Mouse (Mus musculus) stomach, embryonic 15.5 days (tissue): ENCODE results near the gene Nrp1. TPM values are rescaled to one million over a fixed set of nuclear protein-coding genes. Genes with fewer than 3 reads are reported as not detected.

Experiments used
- ATAC-seq: fragments of 200-750 bp; cut with Nextera tagmentation; 2 replicates; pipeline ENCODE4 v1.8.0; 2017; ENCODE audit warnings: low read depth, moderate number of reproducible peaks, moderate TSS enrichment; ENCODE audit not compliant: insufficient read depth, low FRiP score
- H3K27ac ChIP-seq: fragments of 300-500 bp; sonication (generic); 2 replicates; pipeline ENCODE4 v1.5.1; 2015; ENCODE audit warnings: mild to moderate bottlenecking, inconsistent platforms
- H3K27me3 ChIP-seq: fragments of 300-500 bp; sonication (generic); replicated peaks from 2 replicates; pipeline ENCODE4 v1.6.1; 2015; ENCODE audit warnings: inconsistent platforms
- H3K36me3 ChIP-seq: fragments of 300-500 bp; sonication (generic); 2 replicates; pipeline ENCODE4 v1.6.1; 2015; ENCODE audit warnings: inconsistent platforms
- H3K4me1 ChIP-seq: fragments of 300-500 bp; sonication (generic); 2 replicates; pipeline ENCODE4 v1.6.1; 2015; ENCODE audit warnings: inconsistent platforms
- H3K4me2 ChIP-seq: fragments of 300-500 bp; sonication (generic); 2 replicates; pipeline ENCODE4 v1.6.1; 2015; ENCODE audit warnings: mild to moderate bottlenecking, inconsistent platforms
- H3K4me3 ChIP-seq: fragments of 300-500 bp; sonication (generic); replicated peaks from 2 replicates; pipeline ENCODE4 v1.5.1; 2015; ENCODE audit warnings: inconsistent platforms
- H3K9ac ChIP-seq: fragments of 300-500 bp; sonication (generic); 2 replicates; pipeline ENCODE4 v1.6.1; 2015; ENCODE audit warnings: inconsistent platforms
- H3K9me3 ChIP-seq: fragments of 300-500 bp; sonication (generic); 2 replicates; pipeline ENCODE4 v1.6.1; 2016; ENCODE audit warnings: inconsistent platforms
- WGBS: fragments of 180-500 bp; shearing (Covaris S2); methylation state at CpG from one replicate; pipeline ENCODE4 v1.1.7; 2015; 5-methylcytosine and 5-hydroxymethylcytosine counted together
- polyA plus RNA-seq: library from polyadenylated mRNA; unstranded; fragments of >200 nt; fragmentation: Nextera tagmentation; extraction: Ambion mirVana; gene quantifications from 2 replicates; pipeline ENCODE4 v1.2.1, GENCODE M21; 2015

The Nrp1 gene
- polyA plus RNA-seq, 1 experiment from 2014 or later, result 62.7 TPM

GRCm38 (mm10) chr8:128473456-128474239, 115.2 kb downstream of the Nrp1 start:
- Histone ChIP-seq H3K9ac (no peak overlapping the region), H3K9me3 (no peaks in the 10 kb centered on the region), H3K27ac (no peak overlapping the region), H3K4me2 (no peak overlapping the region), H3K36me3 (peaks cover 7% of the 10 kb centered on the region; the same call in 1 of the 2 replicates), H3K4me3 (no peak overlapping the region), H3K27me3 (no peaks in the 10 kb centered on the region), H3K4me1 (no peaks in the 10 kb centered on the region)
- 63% methylated on average over 5 of the region's 5 CpGs for WGBS
- ATAC-seq, result peak; percentile 54

DNA sequence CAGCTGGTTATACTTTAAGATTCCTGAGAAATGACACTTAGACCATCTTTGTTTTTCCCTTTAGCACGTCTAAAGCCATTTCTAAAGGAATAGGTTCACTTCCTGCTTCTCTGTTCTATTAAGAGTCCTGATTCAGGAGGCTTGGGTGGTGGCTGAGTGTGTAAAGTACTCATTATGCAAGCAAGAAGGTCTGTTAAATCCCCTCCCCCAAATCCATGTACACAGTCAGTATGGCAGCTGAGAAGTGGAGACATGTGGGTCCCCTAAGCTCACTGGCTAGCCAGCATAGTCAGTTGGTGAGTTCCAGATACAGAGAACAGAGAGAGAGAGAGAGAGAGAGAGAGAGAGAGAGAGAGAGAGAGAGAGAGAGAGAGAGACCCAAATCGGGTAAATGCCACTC, 116.2 kb downstream of the Nrp1 start:
- Histone ChIP-seq H3K27me3 (no peaks in the 10 kb centered on the region), H3K4me2 (no peak overlapping the region), H3K27ac (no peak overlapping the region), H3K4me3 (no peak overlapping the region), H3K4me1 (no peaks in the 10 kb centered on the region), H3K36me3 (no peaks in the 10 kb centered on the region), H3K9ac (no peak overlapping the region), H3K9me3 (no peaks in the 10 kb centered on the region)
- no peak for ATAC-seq
- WGBS, result 41% methylated on average over 2 of the region's 2 CpGs

GRCm38 (mm10) chr8:128476206-128476605, 117.8 kb downstream of the Nrp1 start:
- Histone ChIP-seq H3K4me2 (no peak overlapping the region), H3K4me3 (no peak overlapping the region), H3K27me3 (no peaks in the 10 kb centered on the region), H3K27ac (no peak overlapping the region), H3K9me3 (no peaks in the 10 kb centered on the region), H3K36me3 (no peaks in the 10 kb centered on the region), H3K9ac (no peak overlapping the region), H3K4me1 (no peaks in the 10 kb centered on the region)
- ATAC-seq, result no peak
- WGBS, result 88% methylated on average over 1 of the region's 1 CpGs

DNA sequence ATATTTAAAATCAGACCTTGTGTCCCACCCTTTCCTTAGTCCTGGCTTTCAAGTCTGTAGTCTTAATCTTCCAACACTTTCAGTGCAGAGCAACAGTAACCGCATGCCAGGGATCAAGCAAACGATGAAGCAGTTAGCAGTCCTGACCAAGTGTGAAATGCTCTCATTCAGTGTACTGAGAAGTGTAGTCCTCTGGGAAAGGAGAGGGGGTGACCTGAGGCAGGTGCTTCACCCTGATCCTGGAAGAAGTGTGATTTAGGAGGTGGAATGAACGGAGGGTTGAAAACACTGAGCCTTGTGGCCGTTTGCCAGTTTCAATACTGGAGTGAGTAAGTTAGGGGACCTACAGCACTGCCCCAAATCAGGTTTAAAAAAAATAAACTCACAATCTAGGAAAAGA, 119.6 kb downstream of the Nrp1 start:
- Histone ChIP-seq H3K4me1 (no peaks in the 10 kb centered on the region), H3K9me3 (no peaks in the 10 kb centered on the region), H3K27me3 (no peaks in the 10 kb centered on the region), H3K4me3 (no peak overlapping the region), H3K27ac (no peak overlapping the region; the same call in 1 of the 2 replicates), H3K4me2 (no peak overlapping the region), H3K36me3 (no peaks in the 10 kb centered on the region), H3K9ac (no peak overlapping the region)
- WGBS, result 74% methylated on average over 4 of the region's 4 CpGs
- ATAC-seq, result no peak

- Histone ChIP-seq H3K4me3 (no peak overlapping the region), H3K27ac (peak overlapping the region; percentile 32; the same call in 1 of the 2 replicates), H3K4me1 (no peaks in the 10 kb centered on the region), H3K27me3 (no peaks in the 10 kb centered on the region), H3K9me3 (no peaks in the 10 kb centered on the region), H3K4me2 (no peak overlapping the region), H3K9ac (no peak overlapping the region), H3K36me3 (no peaks in the 10 kb centered on the region)
- ATAC-seq, result no peak; the same call in 1 of the 2 replicates
- 53% methylated on average over 5 of the region's 5 CpGs for WGBS
Measured at GRCm38 (mm10) chr8:128479309-128480013, 121.1 kb downstream of the Nrp1 start.

DNA sequence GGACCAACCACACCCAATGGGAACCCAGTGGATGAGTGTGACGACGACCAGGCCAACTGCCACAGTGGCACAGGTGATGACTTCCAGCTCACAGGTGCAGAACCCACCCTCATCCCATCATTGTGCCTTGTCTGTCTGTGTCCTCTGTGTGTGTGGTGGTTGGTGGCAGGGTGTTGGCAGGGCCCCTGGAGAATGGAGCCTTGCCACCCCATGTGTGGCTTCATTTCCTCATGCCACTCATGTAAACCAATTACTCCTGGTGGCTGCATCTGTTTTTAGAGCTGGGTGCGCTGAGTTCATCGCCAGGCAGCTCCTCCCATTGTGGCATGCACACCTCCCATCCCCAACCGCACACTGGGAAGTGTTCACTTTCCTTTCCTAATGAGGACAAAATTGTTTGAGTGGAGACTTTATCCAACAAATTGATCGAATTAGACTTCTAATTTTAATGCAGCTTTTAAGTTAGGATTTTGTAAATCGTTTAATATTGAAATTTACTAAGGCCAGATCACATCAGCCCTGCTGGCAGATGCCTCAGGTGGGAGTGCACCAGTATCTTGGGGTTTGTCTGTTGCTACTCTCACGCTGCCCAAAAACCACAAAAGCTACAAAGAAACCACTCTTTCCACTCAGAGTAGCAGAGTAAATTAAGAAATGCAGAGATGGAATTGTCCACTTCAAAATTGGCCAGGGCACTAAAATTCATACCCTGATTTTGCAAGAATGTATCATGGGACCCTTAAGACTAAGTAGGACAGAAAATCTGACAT, 122.7 kb downstream of the Nrp1 start:
- WGBS, result 79% methylated on average over 8 of the region's 8 CpGs
- ATAC-seq, result no peak
- Histone ChIP-seq H3K4me3 (no peak overlapping the region), H3K4me1 (no peaks in the 10 kb centered on the region), H3K9ac (no peak overlapping the region), H3K27me3 (no peaks in the 10 kb centered on the region), H3K4me2 (no peak overlapping the region), H3K36me3 (no peaks in the 10 kb centered on the region), H3K9me3 (no peaks in the 10 kb centered on the region), H3K27ac (no peak overlapping the region)

GRCm38 (mm10) chr8:128483344-128483743, 124.9 kb downstream of the Nrp1 start:
- Histone ChIP-seq H3K4me3 (no peak overlapping the region), H3K36me3 (no peaks in the 10 kb centered on the region), H3K27ac (no peak overlapping the region), H3K9me3 (no peaks in the 10 kb centered on the region), H3K4me1 (peaks cover 3% of the 10 kb centered on the region; the same call in 1 of the 2 replicates), H3K4me2 (no peak overlapping the region), H3K9ac (no peak overlapping the region), H3K27me3 (no peaks in the 10 kb centered on the region)
- WGBS, result 72% methylated on average over 3 of the region's 3 CpGs
- ATAC-seq, result no peak

DNA sequence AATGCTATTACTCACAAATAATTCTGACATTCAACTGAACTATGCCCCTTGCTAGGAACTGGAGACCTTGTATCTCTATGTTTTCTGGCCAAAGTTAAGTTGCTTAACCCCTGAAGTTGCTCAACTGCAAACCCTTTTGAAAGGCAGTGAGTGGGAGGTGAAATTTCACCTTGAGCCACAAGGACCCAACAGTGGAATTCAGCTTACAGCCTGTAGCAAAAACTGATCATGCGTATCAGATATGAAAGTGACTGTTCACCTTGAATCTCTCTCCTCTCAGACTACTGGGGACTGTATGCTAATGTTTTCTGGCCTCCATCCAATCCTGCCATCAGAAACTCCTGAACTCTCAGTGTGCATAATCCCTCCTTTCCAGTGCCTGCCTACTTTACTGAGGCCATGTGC, 126.3 kb downstream of the Nrp1 start:
- H3K4me3 ChIP-seq, result no peak overlapping the region
- peaks cover 8% of the 10 kb centered on the region; the same call in 1 of the 2 replicates for H3K4me1 ChIP-seq
- H3K4me2 ChIP-seq, result no peak overlapping the region
- H3K9ac ChIP-seq, result no peak overlapping the region
- peak; percentile 53; the same call in 1 of the 2 replicates for ATAC-seq
- 81% methylated on average over 1 of the region's 1 CpGs for WGBS
- no peaks in the 10 kb centered on the region for H3K27me3 ChIP-seq
- no peaks in the 10 kb centered on the region for H3K36me3 ChIP-seq
- 0 out of 2 replicates have a peak overlapping the region, but pooled peaks have one; percentile 3 for H3K27ac ChIP-seq
- no peaks in the 10 kb centered on the region for H3K9me3 ChIP-seq

DNA sequence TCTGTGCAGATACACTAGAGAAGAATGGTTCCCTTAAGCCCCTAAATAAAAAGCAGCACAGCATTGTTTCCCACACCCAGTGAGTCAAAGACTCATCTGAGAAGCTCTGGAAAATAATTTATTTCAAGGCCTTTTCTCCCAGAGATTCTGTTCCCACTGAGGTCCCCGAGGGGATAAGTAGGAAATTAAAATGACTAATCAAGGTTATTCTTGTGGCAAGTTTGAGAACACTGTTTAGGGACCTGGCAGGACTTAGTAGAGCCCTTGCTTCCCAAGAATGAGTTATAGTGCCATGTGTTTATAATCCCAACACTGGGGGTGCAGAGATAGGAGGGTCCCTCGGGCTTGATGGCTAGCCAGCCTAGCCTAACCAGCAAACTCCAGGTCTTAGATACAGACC, 127.6 kb downstream of the Nrp1 start:
- no peak overlapping the region for H3K27ac ChIP-seq
- H3K4me2 ChIP-seq, result no peak overlapping the region
- H3K9ac ChIP-seq, result no peak overlapping the region
- no peak for ATAC-seq
- no peaks in the 10 kb centered on the region for H3K27me3 ChIP-seq
- H3K4me1 ChIP-seq, result peaks cover 8% of the 10 kb centered on the region; the same call in 1 of the 2 replicates
- 69% methylated on average over 2 of the region's 2 CpGs for WGBS
- H3K36me3 ChIP-seq, result no peaks in the 10 kb centered on the region
- no peaks in the 10 kb centered on the region for H3K9me3 ChIP-seq
- H3K4me3 ChIP-seq, result no peak overlapping the region

DNA sequence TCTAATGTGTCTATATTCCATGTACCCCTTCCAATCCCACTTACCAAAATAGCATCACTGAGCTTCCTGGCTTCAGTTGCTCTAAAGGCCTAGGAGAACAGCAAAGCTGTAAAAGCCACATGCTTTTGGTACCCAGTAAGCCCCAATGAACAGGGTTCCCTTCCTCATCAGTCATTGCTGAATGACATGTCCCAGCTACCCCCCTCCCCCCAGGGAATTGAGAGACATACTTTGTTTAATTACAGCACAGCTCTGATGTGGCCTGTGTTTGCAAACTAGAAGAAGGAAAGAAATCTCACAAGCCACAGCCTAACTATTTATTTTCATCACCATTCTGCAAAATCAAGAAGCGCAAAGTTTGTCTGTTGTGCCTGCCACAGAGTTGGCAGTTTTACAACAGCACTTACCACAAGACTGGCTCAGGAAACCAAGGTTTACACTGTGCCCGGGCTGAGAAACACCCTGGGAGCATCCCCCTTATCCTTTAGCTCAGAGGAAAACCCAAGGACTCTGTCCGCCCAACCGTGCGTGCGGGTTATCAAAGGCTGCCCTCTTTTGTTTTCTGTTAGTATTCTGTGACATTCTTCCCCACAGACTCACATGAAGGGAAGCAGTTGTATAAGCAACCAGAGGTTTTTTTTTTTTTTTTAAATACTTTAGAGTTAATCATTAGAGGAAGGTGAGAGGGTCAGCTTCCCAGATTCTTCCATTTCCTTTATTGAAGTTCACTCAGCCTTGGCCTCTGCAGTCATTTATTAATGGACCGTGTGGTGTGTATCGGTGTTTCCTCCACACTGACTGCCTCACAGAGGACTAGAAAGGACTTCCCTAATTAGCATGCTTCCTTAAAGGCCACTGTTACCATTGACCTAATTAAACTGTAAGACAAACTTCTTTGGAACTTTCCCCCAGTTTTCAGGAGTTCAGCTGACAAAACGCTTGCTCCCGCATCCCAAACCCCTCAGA, 129.8 kb downstream of the Nrp1 start:
- ATAC-seq, result peak; percentile 67
- Histone ChIP-seq H3K4me1 (peaks cover 8% of the 10 kb centered on the region; the same call in 1 of the 2 replicates), H3K9ac (no peak overlapping the region), H3K9me3 (no peaks in the 10 kb centered on the region), H3K4me2 (no peak overlapping the region), H3K36me3 (no peaks in the 10 kb centered on the region), H3K27me3 (no peaks in the 10 kb centered on the region), H3K4me3 (no peak overlapping the region), H3K27ac (no peak overlapping the region)
- WGBS, result 34% methylated on average over 10 of the region's 10 CpGs

- Histone ChIP-seq H3K4me2 (no peak overlapping the region), H3K9me3 (no peaks in the 10 kb centered on the region), H3K4me1 (peaks cover 8% of the 10 kb centered on the region; the same call in 1 of the 2 replicates), H3K9ac (no peak overlapping the region), H3K27me3 (no peaks in the 10 kb centered on the region), H3K36me3 (no peaks in the 10 kb centered on the region), H3K27ac (no peak overlapping the region), H3K4me3 (no peak overlapping the region)
- 85% methylated on average over 1 of the region's 1 CpGs for WGBS
- ATAC-seq, result no peak
Measured at GRCm38 (mm10) chr8:128489351-128489750, 130.9 kb downstream of the Nrp1 start.
